Mouse (Mus musculus) erythroblast, embryonic 14.5 days (primary cell): ENCODE results near the gene Tenm3.

Experiments
- GATA1 ChIP-seq: IDR thresholded peaks from 2 replicates; pipeline ENCODE4 v1.6.1; 2012; ENCODE audit warnings: low read length, inconsistent platforms, mixed read lengths
- TAL1 ChIP-seq: IDR thresholded peaks from 3 replicates; pipeline ENCODE4 v1.6.1; 2012; ENCODE audit warnings: low read length, inconsistent platforms, mixed read lengths

- TF ChIP-seq TAL1 (no peak), GATA1 (no peak)
These were observed 575.1 kb downstream of the Tenm3 start for GRCm38 (mm10) chr8:48268638-48269037.
